ENCODE assay signal across 8 mouse cellular contexts in the genomic region with DNA sequence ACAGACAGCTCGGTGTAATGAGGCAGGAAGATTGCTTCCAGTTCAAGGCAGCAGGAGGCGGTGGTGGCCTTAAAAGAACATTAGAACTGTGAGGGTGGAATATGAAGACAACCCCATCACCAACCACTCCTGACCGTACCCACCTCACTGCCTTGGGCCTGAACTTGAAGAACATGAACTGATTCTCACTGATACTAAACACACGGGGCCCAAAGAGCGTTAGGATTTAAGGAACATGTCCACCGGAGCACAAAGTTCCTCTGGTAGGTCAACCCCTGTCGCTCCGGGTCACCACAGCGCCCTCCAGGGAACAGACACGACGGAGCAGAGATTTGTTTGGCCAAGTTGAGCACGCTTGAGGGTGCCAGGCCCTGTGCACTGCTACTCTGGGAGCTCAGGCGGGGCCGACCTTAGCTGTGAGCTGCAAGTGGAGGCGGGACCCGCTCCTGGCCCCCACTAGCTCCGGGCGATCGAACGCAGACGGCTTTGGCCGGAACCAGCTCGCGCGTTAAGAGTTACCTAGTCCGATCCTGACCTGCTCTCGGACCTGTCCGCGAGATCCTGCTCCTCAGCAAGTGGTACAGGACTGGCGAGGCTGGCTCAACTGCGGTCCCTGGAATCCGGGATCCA. TPM values are rescaled to one million over a fixed set of nuclear protein-coding genes. Genes with fewer than 3 reads are reported as not detected.
DNase-seq lines count a peak whose midpoint lies in the region; ATAC-seq and TF ChIP-seq lines count a peak whose summit lies in the region.

No protein-coding gene starts in this region.

- H3K4me1 ChIP-seq in hindbrain, embryonic 10.5 days (replicated peaks), result peaks cover 27% of the 10 kb centered on the region
- H3K4me1 ChIP-seq in midbrain, embryonic 16.5 days (ENCODE audit: control insufficient read depth, insufficient read depth, low read length), result peaks cover 15% of the 10 kb centered on the region
- peaks cover 6% of the 10 kb centered on the region for H3K4me1 ChIP-seq in thymus, adult 2 months (replicated peaks; ENCODE audit: control insufficient read depth, insufficient read depth, low read length)

- H3K4me2 ChIP-seq in midbrain, embryonic 16.5 days (ENCODE audit: low read length), result peak overlapping the region; percentile 87

- DNase-seq in frontal cortex, postnatal 10 days (ENCODE audit: low spot score in 2 of 2), result no peak
- DNase-seq in WW6 (ENCODE audit: low read depth, low spot score) (peak; percentile 60), liver (peak; percentile 62)
- peak; percentile 59 for DNase-seq in fibroblast of lung, adult 2 months (ENCODE audit: low read depth)
- DNase-seq in hindbrain, embryonic 10.5 days (ENCODE audit: low spot score), result no peak
- DNase-seq in thymus, adult 2 months, result peak; percentile 54

- peak overlapping the region; percentile 80 for H3K4me3 ChIP-seq in hindbrain, embryonic 10.5 days
- peak overlapping the region; percentile 81 for H3K4me3 ChIP-seq in midbrain, embryonic 16.5 days (ENCODE audit: low read depth, low read length)
- peak overlapping the region; percentile 63 for H3K4me3 ChIP-seq in thymus, adult 2 months (ENCODE audit: control insufficient read depth, insufficient read depth, low read length)

- H3K36me3 ChIP-seq in hindbrain, embryonic 10.5 days, result no peaks in the 10 kb centered on the region
- H3K36me3 ChIP-seq in midbrain, embryonic 16.5 days (ENCODE audit: control insufficient read depth, insufficient read depth, low read length), result no peaks in the 10 kb centered on the region
- H3K36me3 ChIP-seq in thymus, adult 2 months (ENCODE audit: control insufficient read depth, insufficient read depth, low read length), result no peaks in the 10 kb centered on the region

- peak overlapping the region; percentile 84 for H3K9ac ChIP-seq in midbrain, embryonic 16.5 days (ENCODE audit: low read depth, low read length)

- H3K9me3 ChIP-seq in hindbrain, embryonic 10.5 days, result no peaks in the 10 kb centered on the region
- H3K9me3 ChIP-seq in midbrain, embryonic 16.5 days (replicated peaks; ENCODE audit: control insufficient read depth, low read length, poor library complexity, severe bottlenecking), result no peaks in the 10 kb centered on the region

- ATAC-seq in frontal cortex, adult (ENCODE audit: low TSS enrichment), result peak; percentile 60
- peak; percentile 86 for ATAC-seq in midbrain, embryonic 16.5 days

- H3K27me3 ChIP-seq in hindbrain, embryonic 10.5 days (ENCODE audit: insufficient read depth, poor library complexity, severe bottlenecking), result no peaks in the 10 kb centered on the region
- no peaks in the 10 kb centered on the region for H3K27me3 ChIP-seq in midbrain, embryonic 16.5 days (ENCODE audit: control insufficient read depth, insufficient read depth, low read depth, low read length)
- no peaks in the 10 kb centered on the region for H3K27me3 ChIP-seq in thymus, adult 2 months (ENCODE audit: control insufficient read depth, insufficient read depth, low read length)

- under 1% methylated on average over 32 of the region's 32 CpGs for WGBS in hindbrain, embryonic 10.5 days
- WGBS in midbrain, embryonic 16.5 days, result 0% methylated on average over 32 of the region's 32 CpGs
- WGBS in thymus, adult 2 months, result 1% methylated on average over 32 of the region's 32 CpGs

- peak overlapping the region; percentile 89 for H3K27ac ChIP-seq in hindbrain, embryonic 10.5 days
- peak overlapping the region; percentile 87 for H3K27ac ChIP-seq in midbrain, embryonic 16.5 days (ENCODE audit: low read length)
- peak overlapping the region; percentile 14; the same call in 1 of the 2 replicates for H3K27ac ChIP-seq in thymus, adult 2 months (ENCODE audit: control insufficient read depth, insufficient read depth, low read length)

- peak; percentile 22; the same call in 1 of the 2 replicates for TF ChIP-seq CTCF in thymus, adult 2 months (IDR thresholded peaks at IDR 0.05; ENCODE audit: borderline replicate concordance, control insufficient read depth, extremely low read depth, insufficient read depth, low read length, poor library complexity)

- 0 out of 2 replicates have a peak, but pooled peaks have one; percentile 7 for TF ChIP-seq POLR2A in thymus, adult 2 months (IDR thresholded peaks at IDR 0.05; ENCODE audit: control insufficient read depth, extremely low read depth, insufficient read depth, low read length, poor library complexity)

RNA-seq across cellular contexts. Expression of gene Fam234a, which starts 0.5 kb away (rescaled TPM):
- polyA plus RNA-seq in hindbrain, embryonic 10.5 days (2016; fragmentation: Nextera tagmentation; extraction: Ambion mirVana), result 26.8 and 30.8 TPM in 2 replicates
- polyA plus RNA-seq in midbrain, embryonic 16.5 days (2015; fragmentation: Nextera tagmentation; extraction: Ambion mirVana), result 30.3 and 32.6 TPM in 2 replicates
- 18.9 and 24.3 TPM in 2 replicates for polyA plus RNA-seq in thymus, adult 2 months (2012; rRNA removed)

RNA-seq across cellular contexts. Expression of gene Luc7l, which starts 9.1 kb away (rescaled TPM):
- 113 and 128 TPM in 2 replicates for polyA plus RNA-seq in hindbrain, embryonic 10.5 days (2016; fragmentation: Nextera tagmentation; extraction: Ambion mirVana)
- polyA plus RNA-seq in midbrain, embryonic 16.5 days (2015; fragmentation: Nextera tagmentation; extraction: Ambion mirVana), result 114 and 124 TPM in 2 replicates
- polyA plus RNA-seq in thymus, adult 2 months (2012; rRNA removed), result 36.7 and 38.8 TPM in 2 replicates

RNA-seq across cellular contexts. Expression of gene Arhgdig, which starts 36.0 kb away (rescaled TPM):
- 6.4 and 8.3 TPM in 2 replicates for polyA plus RNA-seq in hindbrain, embryonic 10.5 days (2016; fragmentation: Nextera tagmentation; extraction: Ambion mirVana)
- polyA plus RNA-seq in midbrain, embryonic 16.5 days (2015; fragmentation: Nextera tagmentation; extraction: Ambion mirVana), result 131 and 182 TPM in 2 replicates
- 0.77 and 1.0 TPM in 2 replicates for polyA plus RNA-seq in thymus, adult 2 months (2012; rRNA removed)

RNA-seq across cellular contexts. Expression of gene Rgs11, which starts 40.8 kb away (rescaled TPM):
- polyA plus RNA-seq in hindbrain, embryonic 10.5 days (2016; fragmentation: Nextera tagmentation; extraction: Ambion mirVana), result 0.81 and 1.5 TPM in 2 replicates
- polyA plus RNA-seq in midbrain, embryonic 16.5 days (2015; fragmentation: Nextera tagmentation; extraction: Ambion mirVana), result 10.2 and 13.6 TPM in 2 replicates
- polyA plus RNA-seq in thymus, adult 2 months (2012; rRNA removed), result 9.2 and 10.6 TPM in 2 replicates

RNA-seq across cellular contexts. Expression of gene Pdia2, which starts 44.7 kb away (rescaled TPM):
- polyA plus RNA-seq in hindbrain, embryonic 10.5 days (2016; fragmentation: Nextera tagmentation; extraction: Ambion mirVana), result 0.55 and 1.3 TPM in 2 replicates
- 0.48 TPM in 1 of 2 replicates, not detected in the other for polyA plus RNA-seq in midbrain, embryonic 16.5 days (2015; fragmentation: Nextera tagmentation; extraction: Ambion mirVana)
- not detected in 2 replicates for polyA plus RNA-seq in thymus, adult 2 months (2012; rRNA removed)

Comparison
In these comparisons a context has a peak if more than half of its experiments do, and no peak if none do; other contexts are left out.
1. DNase-seq: peak in WW6 (single experiment), fibroblast of lung, adult 2 months (single experiment), liver (single experiment) and thymus, adult 2 months (single experiment); none in frontal cortex, postnatal 10 days (0 of 2) and hindbrain, embryonic 10.5 days (single experiment).
2. H3K27ac ChIP-seq: peak in every context shown above with its lines; median percentile 89 in hindbrain, embryonic 10.5 days; 87 in midbrain, embryonic 16.5 days; 14 in thymus, adult 2 months.
3. RNA of gene Arhgdig, which starts 36.0 kb away (polyA plus RNA-seq): 131 to 182 TPM in midbrain, embryonic 16.5 days; 6.4 to 8.3 TPM in hindbrain, embryonic 10.5 days and 0.77 to 1.0 TPM in thymus, adult 2 months; every median in the first group is over 10 times any median in the second.
4. Peak in every context shown above with its lines, with median percentiles within 50 percentile points of each other: H3K4me3 ChIP-seq.